Mouse (Mus musculus) cerebellum, adult 11-12 months (tissue): ENCODE measurements around the gene Mrvi1.
"Not testable (repeated sequence)": the region's sequence is repeated elsewhere in the genome, so short reads cannot be mapped to it uniquely, and the experiment has no call there.

ENCODE experiments used
- DNase-seq: peaks from one replicate; pipeline ENCODE4 v3.0.0; 2022

The Mrvi1 gene

DNA sequence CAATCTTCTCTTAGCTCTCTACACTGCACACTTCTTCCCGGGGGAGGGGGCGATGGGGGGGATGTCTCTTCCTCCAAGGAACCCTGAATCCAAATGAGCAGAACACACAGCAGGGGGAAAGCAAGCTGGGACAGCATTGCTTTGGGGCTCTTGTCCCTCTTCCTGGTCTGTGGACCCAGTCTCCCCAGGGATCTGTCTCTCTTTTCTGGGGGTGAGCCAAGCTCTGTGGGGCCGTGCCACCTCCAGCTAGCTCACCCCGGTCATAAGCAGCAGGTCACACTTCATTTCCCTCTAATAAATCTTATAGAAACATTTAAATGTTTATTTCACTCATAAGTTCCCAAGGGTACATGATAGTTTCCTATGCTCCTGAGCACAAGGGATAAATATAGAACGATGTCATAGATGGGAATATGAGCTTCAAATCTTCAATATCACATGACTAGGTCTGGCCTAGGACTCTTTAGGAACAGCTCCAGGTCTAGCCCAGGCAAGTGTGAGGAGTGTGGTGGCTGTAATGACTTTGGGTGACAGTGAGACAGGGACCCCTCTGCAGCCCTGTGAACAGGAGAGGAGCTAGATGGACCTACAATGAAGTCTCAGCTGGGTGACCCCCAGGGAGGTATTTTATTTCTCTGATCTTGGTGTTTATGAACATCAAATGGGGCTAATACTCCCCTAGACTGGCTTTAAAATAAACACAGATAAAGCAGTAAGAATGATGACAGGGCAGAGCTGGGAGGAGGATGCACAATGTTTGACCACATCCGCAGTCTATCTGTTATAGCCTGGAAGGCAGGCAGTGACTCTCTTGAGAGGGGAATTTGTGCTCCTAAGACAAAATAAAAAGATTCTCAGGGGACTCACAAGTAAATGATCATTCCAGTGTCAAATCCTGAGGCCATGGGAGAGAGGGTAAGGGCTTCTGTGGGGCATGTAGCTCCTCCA, 46.2 kb downstream of the Mrvi1 start:
- DNase-seq: no peak

DNA sequence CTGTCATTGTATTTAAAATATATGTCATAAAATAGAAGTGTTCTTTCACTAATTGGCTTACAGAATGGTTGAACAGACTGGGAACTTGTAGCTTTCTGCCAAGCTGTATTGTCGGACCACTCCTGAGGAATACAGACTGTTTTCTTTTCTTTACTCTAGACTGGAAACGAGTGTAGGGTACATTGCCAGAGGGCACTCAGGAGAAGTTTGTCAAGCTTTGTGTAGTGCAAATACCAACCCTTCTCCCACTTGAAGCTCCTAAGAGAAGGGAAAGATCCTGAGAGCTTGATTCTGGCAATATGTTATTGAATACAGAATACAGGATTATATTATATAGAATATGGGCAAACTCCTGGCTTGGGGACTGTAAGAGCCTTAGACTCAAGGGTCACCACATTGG, 48.3 kb downstream of the Mrvi1 start:
- DNase-seq: no peak

DNA sequence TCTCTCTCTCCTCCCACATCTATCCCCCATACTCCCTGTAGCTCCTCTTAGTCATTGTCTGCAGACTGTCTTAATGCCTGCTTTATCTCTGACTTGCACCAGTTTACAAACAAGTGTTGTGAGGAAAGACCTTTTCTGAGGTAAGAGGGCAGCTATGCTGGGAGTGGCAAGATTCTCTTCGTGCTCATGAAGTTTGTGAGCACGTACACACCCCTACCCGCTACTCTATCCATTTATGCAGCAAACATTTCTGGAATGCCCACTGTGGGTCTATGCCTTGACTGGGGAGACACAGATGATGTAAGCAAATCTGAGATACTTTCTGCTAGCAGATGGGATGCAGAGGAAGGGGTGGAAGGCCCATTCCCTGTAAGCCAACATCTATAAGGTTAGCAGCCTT, 48.9 kb downstream of the Mrvi1 start:
- no peak for DNase-seq

DNA sequence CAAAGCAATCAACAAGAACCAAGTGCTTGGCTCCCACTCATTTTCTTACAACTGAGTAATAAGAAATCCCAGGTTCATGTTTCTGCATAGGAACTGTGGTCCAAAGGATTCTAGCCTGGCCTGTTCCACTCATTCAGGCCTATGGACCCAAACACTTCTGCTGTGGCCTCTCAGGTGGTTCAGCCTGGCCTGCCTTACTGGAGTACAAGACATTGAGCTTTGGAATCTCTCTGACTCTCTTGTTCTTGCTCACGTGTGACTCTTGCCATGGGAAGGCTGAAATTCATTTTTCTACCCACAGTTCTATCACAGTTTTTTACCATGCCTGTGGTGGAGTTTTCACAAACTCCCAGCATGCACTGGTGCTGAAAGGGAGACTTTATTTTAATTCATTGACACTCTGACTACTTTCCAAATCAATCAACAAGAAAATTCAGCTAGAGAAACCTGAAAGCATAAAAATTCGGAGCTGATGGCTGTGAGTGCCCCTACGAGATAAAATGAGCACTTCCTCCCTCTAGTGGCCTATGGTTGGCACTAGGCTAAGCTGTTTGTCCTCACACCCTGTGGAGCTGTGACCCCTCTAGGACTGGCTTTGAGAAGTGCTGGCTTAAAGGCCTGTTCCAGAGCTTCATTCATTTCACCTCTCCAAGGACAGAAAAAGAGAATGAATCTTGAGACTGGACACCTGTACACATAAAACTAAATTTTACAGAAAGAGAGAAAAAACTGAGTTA, 52.0 kb downstream of the Mrvi1 start:
- no peak for DNase-seq

DNA sequence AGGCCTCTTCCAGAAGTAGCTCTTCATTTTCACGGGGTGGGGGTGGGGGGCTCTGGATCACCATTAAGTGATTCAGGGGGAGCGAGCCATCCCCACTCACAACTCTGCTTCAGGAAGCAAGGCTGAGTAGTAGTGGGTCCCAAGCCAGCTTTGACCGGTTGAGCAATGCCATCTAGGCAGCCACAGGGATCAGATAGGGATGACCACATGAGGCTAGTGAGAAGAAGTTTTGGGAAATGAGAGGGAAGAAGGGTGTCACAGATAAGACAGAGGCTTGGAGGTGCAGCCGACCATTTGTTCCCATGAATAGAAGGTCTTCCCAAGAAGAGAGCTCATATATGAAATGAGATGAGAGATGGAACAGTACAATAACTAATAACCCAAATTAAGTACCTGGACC, 55.7 kb downstream of the Mrvi1 start:
- no peak for DNase-seq

DNA sequence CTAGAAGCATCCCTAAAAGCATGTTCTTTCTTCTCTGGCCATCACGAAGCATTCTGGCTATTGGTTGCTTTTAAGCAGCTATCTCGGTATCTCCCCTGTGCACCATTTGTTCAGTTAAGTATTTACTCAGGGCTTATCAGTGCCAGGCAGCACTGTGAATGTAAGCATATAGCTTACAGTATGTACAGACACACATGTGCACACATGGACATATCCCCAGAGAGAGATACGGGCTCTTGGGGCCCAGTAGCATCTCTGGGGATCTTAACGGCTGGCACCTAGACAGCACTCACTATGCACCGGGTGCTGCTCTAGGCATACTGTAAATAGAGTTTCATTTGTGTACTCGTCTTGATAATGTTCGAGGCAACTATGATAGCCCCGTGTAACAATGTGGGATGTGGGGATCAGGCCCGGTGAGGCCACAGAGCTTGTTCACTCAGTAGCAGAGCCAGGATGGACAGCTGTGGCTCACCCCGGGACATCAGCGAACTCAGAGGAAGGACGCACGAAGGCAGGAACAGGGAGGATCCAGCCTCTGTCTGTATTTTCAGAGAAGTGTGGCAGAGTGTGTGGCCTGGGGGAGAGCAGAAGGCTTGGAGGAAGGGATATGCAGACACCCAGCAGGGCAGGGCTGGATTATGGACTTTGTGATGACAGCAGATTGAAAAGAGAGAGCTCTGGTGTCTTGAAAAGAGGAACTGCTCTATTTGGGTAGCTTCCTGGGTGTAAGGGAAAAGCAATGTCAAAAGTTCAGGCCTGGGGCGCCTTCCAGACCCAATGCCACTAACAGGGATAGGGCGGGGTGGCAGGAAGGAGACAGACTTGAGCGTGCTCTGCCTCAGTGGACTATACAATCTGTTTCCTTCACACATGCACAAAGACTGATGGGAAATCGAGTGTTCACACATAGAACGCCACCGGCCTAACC, 61.7 kb downstream of the Mrvi1 start:
- DNase-seq: no peak

DNA sequence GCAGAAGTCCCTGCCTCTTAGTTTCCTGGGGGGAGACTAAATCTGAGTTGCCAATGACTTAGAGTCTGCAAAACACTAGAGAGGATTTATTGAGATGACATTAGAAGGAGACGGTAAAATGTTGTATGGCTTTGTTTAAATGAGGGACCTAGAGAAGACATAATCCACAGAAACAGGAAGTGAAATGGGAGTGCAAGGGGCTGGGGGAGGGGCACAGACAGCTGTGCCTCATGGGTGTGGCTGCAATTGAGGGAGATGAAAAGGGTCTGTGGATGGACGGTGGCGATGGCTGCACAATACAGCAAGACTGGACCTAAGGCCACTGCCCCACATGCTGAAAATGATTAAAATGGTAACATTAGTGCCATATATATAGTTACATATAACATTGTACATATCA, 62.5 kb downstream of the Mrvi1 start:
- no peak for DNase-seq

DNA sequence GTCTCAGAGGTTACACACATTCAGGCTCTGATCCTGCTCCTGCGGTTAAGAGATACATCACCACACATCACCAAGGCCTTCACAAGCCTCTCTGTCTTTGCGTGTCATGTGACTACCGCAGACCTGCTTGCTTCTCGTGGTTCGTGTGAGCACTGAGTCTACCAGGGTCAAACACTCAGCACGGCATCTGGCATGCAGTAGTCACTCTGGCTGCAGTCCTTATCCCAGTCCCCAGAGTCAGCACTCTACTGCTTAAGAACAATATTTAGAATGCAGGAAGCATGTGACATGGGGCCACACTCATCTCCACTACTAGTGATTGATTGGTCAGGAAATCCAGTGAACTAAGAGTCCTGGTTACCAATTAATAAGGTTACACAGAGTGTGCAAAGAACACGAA, 66.3 kb downstream of the Mrvi1 start:
- DNase-seq: no peak

DNA sequence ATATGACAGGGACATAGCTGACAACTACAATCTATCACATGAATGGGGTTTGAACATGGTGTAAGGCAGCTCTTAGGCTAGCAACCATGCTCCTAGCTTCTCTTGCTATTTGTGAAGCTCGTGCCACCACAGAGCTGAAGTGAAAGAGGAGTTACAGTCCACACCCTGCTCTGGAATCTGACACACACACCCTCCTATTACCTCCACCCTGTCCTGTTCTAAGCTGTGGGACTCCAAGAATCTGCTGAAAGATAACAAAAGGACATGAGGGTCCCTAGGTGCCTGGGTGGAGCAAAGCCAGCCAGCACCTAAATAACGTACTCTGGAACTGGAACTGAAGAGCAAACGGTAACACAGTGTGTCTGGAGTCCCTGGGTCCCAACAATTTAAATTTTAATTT, 67.7 kb downstream of the Mrvi1 start:
- no peak for DNase-seq

DNA sequence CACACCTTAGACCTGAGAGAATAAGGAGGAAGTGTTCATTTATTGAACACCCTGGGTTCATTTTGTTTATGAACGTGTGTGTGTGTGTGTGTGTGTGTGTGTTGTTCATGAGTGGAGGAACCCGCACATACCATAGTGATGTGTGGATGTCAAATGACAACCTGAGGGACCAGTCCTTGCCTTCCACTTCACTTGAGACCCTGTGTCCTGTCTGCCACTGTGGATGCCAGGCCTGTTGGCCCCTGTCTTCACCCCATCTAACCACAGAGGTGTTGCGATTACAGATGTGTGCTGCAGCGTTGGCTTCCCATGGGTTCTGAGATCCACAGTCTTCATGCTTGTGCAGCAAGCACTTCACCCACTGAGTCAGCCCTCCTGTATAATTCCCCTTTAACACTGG, 68.5 kb downstream of the Mrvi1 start:
- no peak for DNase-seq

DNA sequence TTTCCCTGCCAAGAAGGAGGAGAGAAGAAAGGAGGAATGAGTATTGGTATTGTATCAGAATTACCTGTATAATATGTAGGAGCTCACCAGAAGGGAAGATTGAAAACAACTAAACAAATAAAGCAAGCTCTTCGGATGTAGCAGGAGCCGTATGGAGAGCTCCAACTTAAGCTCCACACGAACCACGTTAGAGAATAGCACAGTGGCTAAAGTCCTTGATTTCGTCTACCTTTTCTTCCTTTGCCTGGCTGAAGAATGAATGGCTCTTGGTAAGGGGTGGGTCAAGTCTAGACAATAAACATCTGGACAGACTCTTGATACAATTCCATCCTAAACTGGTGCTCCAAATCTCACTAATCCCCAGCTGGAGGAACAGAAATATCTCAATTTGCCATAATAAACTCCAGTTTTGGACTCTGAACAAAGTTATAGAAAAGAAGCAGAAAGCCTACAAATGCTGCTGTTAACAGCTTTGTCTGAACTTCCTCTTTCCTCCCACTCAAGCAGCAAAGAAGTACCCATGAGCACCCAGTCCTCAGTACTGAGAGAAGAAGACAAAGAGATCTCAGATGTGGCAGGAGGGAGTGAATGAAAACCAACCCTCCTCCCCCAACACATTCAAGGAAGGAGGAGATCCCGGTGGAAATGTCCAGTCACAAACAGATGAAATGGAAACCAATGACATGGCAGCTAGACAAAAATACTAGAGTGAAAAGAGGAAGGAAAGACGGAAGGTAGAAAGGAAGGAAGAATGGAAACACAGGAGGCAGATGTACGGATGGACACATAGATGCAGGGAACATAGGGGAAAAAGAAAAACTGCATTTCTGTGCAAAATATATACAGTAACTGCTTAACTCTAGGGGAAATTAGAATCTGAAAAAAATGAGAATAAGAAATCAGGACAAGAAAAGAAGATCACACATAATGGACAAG, 73.8 kb downstream of the Mrvi1 start:
- DNase-seq: no peak

DNA sequence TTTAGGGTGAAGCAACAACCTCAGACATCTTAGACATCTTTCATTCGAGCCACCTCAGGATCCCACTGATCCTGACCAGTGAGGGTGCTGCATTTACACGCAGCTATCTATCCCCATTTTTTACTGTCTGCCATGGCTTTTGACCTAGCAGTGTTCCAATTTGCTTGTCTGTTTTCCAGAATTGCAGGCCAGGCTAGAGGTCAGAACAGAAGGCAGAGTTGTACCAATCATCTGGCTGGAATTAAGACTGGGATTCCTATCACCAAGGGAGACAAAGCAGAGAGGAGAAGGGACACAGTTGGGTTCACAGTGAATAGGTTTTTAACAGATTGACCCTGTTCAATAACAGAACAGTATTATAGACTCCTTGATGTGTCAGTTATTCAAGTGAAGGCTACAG, 75.7 kb downstream of the Mrvi1 start:
- no peak for DNase-seq

DNA sequence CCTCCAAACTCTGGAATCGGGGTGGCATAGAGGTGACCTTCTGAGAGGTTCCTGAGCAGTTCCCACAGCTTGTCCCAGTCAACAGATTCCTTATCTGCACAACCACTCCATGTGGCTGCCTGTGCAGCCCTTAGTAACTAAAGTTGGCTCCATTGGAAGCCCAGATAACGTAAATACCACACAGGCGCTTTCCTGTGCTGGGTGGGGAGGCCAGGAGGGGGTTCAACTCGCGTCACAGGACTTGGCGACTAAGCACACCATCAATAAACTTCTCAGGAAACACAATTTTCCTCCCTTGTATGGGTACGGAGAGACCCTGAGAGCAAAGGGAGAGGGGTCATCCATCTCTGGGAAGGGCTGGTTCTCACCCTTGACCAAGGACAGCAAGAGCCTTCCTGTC, 79.0 kb downstream of the Mrvi1 start:
- DNase-seq: no peak

DNA sequence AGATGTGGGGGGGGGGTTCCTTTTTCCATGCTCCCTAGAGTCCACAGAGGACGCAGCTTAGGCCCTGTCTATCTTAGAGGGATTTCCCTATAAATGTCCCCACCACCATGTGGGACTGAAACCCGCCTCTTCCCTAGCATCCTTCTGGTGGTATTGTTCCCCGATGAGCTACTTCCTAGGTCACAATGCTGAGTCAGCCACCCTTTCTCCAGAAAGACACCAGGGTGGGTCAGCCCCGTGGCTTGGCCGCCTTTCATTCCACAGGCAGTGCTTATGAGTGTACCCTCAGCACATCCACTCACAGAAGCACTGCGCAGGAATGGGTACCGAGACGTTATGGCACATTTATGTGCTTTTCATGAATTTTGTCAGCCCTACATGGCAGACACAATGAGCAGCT, 85.1 kb downstream of the Mrvi1 start:
- DNase-seq: no peak

DNA sequence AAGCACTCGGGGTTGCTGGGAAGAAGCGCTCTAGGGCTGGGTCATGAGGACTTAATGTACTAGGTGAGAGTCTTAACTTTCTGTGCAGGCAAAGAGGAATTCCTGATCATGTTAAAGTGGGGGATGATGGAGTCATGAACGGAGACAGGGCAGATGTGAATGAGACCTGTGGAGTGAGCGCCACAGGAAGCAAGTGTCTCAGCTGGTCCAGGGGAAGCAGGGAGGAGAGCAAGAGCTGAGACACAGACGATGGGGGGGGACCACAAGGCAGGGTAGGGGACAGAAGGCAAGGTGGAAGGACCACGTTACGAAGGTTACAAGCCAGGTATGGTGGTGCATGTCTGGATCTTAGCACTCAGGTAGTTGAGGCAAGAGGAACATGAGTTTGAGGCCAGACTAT, 85.8 kb downstream of the Mrvi1 start:
- no peak for DNase-seq

DNA sequence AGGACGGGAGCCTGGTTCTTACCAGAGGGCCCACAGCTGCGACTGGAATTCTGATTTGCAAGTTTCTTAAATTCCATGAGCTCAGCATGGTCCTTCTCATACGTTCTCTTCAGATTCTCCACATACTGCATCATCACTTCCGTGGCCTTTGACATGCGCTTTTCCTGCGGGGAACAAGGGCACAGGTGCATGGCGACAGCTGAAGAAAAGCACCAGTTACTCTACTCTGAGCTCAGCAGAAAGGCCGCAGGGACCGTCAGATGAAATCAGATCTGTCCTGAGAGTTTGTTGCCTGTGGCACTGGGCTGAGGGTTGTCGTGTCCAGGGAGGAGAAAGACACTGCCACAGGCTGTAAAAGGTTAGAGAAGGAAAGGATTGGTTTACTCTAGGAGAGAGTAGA, 86.5 kb downstream of the Mrvi1 start:
- DNase-seq: not testable (repeated sequence)

DNA sequence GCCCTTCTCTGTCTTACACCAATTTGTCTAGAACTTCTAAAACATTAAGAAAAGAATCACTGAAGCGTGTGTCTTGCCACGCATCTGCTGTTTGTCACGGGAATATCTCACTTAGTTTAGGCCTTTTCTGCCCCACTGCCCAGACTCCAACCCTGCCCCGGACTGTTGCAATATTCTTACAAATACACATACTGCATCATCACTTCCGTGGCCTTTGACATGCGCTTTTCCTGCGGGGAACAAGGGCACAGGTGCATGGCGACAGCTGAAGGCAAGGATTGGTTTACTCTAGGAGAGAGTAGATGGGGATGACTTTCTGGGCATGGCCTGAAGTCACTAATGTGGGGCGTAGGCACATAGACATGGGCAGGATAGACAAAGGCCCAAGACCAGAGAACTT, 87.6 kb downstream of the Mrvi1 start:
- DNase-seq: no peak

DNA sequence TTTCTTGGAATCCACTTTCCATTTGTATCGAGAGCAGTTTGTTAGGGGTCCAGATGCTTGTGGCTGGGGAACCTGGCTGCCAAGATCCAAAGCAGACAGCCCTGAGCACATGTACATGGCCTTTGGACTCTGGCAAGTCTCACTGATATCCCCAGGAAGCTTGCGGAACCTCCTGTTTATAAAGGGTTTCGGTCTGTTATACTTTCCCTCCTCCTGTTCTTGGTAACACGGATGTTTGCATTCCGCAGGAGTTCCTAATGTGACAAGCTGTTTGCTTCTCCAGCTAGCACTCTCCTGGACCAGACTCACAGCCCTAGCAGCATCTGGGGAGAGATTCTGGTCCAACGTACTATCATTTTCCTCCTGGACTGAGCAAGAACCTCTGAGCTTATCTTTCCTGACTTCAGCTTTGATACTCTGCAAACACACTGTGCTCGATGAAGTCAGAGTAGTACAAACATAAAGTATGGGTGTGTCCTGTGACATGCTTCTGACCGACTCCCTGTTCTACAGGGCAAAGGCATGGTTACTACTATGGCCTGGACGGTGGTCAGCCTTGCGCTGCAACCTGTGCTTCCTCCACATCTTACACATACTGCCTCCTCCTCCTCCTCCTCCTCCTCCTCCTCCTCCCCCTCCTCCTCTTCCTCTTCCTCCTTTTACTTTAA, 88.2 kb downstream of the Mrvi1 start:
- no peak for DNase-seq

DNA sequence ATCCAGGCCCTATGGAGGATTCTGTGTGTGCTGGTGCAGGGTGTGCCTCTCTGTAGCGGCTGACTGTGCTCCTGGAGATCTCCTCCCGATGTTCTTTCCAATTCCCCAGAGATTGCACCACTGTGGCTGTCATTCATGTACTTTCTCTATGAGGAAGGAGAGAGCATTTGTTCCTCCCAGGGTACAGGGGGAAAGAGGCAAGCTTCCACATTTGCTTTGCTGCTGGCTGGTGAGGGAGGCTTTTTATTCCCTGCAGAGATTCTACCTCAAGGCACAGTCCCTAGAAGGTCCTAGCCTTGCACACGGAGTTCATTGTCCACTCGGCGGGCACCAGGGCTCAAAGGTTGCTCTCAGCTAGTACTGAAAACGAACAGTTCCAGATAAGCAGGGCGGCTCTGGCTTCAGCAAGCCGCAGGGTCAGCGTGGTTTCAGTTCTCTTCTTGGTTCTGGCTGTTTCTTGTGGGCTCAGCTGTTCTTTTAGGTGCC, 90.7 kb downstream of the Mrvi1 start:
- no peak for DNase-seq

DNA sequence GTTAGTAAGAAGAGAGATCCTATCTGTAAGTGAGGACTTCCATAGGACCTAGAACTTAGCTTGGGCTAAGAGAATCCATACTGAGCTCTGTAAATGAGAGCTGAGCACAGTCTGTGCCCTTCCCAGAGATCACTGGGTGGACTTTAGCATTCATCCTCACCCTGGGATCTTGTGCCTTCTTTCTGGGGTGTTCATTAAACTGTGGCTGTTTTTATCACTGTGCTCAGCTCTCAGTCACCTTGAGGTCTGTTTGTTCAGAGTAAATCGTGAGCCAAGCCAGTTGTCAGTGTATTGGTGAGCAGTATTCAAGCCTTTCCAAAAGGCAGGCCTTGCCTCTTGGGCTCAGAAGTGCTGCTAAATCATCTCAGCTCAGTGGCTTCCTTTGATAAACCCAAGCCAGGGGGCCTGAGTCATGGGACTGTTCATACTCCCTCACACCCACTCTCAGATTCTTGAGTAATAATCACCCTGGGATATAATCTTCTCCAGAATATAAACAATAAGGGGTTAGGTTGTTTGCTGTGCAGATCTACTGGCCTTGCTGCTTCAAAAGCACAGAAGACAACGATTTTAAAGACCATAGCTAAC, 100.4 kb downstream of the Mrvi1 start:
- no peak for DNase-seq

DNA sequence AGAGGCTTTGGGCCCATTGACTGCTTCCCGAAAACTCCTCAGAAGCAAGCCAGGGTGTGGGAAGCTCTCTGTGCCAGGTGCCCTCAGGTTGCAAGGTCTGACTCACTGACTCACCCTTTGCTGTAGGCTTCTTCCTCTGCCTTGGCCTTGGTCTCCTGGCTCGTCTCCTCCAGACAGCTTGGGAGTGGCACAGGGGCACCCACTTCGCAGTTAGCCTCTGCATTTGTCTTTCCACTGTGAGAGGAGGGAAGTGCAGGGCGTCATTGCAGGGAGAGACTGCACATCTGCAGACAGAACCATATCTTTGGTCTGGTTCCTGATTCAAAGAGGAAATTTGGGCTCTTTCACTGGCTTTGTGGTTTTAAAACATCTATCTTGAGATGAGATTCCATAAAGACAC, 104.2 kb downstream of the Mrvi1 start:
- no peak for DNase-seq
